Mouse (Mus musculus) lung, postnatal 10 days (tissue): Measurements from ENCODE around the gene Actr3b.
"Not testable (repeated sequence)": the region's sequence is repeated elsewhere in the genome, so short reads cannot be mapped to it uniquely, and the experiment has no call there.

Source experiments
- DNase-seq: peaks from one replicate; pipeline ENCODE4 v3.0.0; 2021

Actr3b gene

DNA sequence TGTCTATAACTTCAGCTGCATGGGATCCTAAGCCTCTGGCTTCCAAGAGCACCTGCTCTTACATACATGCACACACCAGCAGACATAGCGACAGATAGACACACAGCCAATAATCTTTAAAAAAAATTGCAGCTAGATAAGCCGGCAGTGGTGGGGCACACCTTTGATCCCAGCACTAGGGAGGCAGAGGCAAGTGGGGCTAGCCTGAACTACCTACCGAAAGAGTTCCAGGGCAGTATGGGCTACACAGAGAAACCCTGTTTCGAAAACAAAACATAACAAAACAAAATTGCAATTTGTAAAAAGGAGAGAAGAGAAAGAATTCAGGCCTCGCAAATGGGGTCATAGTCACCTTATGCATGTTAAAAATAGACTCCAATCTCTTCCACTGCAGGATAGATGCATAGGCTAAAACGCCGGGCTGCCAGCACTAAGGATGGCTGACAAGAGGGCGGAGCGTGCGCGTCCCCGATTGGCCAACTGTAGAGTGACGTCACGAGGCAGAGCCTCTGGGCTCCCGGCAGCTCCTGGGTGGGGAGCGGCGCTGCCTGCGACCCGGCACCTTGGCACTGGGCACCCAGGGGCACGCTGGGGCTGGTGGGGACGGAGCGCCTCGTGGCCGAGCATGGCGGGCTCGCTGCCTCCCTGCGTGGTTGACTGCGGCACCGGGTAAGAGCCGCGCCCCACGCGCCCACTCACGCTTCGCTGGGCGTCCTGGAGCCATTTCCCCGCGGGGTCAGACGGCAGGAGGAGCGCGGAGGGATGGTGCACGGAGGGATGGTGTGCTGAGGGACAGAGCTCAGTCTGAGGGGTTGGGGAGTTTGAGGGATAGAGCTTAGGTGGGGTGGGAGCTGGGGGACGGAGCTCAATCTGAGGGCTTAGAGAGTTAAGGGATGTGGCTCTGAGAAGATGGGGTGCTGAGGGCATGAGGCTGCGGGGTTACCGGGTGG is at the start of gene Actr3b:
Gene Actr3b, plus strand, starts transcription at position 538 of the 950 bp plus-strand sequence.
- peak; percentile 89 for DNase-seq

GRCm38 (mm10) chr5:25713001-25713706 is 46.6 kb upstream of the Actr3b start:
- DNase-seq = not testable (repeated sequence)

DNA sequence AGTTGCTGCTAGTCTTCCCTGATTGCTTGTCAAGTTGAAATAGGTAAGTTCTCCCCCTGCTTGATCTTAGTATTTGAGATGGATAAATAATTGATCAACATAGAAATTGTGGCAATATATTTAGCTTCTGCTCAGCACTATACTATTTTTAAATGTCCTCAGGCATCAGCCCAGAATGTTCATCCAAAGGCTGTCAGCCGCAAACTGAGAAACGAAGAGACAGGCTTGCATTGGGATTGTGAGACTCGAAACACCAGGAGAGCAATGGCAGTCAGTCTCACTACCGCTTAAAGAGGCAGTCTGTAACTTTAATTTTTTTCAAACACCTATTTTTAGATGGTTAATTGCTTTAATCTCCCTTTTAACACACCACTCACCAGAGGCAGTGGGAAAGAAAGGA is 40.4 kb upstream of the Actr3b start:
- no peak for DNase-seq

- no peak for DNase-seq
Measured at GRCm38 (mm10) chr5:25723016-25723415, 36.8 kb upstream of the Actr3b start.

- DNase-seq = no peak
Measured at GRCm38 (mm10) chr5:25724134-25724675, 35.6 kb upstream of the Actr3b start.

GRCm38 (mm10) chr5:25734318-25734717 is 25.5 kb upstream of the Actr3b start:
- DNase-seq = peak; percentile 52

DNA sequence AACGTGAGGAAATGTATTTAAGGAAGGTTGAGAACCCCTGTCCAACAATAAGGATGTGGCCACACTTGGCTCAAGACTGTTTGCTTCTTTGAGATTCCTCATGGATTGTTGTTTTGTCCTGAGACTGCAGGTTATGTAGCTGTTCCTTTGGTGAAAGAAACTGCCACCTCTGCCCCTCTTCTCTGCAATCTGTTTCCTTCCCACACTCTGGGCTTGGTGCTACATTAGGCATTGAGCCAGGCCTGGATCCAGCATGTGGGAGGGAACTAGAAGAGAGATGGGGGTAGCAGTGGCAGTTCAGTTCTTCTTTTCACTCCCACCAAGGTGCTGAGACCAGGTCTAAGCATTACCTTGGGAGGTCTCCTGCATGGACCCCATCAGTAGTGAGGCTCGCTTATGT is 23.9 kb upstream of the Actr3b start:
- no peak for DNase-seq

DNA sequence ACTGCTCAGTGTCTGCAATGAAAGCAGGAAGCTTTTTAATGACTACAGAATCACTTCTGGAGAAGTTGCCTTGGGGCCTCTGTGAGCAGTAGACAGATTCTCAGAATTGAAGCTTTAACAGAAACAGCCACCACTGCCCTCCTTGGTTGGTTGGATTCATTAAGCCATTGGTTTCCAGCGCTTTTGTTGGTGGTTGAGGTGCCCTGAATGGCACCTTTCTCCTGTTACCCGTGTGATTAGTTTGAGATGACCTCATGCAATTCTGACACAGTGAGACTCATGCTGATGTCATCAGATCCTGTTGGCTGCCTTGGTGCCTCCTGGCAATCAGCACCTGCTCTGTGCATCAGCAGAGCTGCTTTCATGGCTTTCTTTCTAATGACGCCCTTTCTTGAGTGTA is 21.3 kb upstream of the Actr3b start:
- no peak for DNase-seq

GRCm38 (mm10) chr5:25738902-25739301 is 20.9 kb upstream of the Actr3b start:
- not testable (repeated sequence) for DNase-seq

GRCm38 (mm10) chr5:25747904-25748303 is 11.9 kb upstream of the Actr3b start:
- DNase-seq = no peak

DNA sequence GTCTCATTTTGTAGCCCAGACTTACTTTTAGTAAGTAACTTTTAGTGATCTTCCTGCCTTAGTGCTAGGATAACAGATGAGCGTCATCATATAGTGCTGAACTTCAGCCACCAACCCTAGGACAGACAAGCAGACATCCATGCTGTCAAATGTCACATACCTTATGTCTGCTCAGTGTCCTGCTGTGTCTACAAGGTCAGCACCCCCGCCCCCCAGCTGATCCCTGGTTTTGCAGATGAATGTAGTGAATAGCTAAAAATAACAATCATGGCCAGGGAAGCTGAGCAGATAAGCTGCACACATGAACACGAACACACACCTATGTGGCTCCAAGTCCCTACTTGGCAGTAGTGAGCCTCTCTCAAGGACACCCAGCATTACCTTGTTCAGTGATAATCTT is 11.2 kb upstream of the Actr3b start:
- DNase-seq = no peak

- peak; percentile 8 for DNase-seq
Measured at GRCm38 (mm10) chr5:25751552-25751951, 8.2 kb upstream of the Actr3b start.

GRCm38 (mm10) chr5:25752862-25753261 is 6.9 kb upstream of the Actr3b start:
- DNase-seq = peak; percentile 28

DNA sequence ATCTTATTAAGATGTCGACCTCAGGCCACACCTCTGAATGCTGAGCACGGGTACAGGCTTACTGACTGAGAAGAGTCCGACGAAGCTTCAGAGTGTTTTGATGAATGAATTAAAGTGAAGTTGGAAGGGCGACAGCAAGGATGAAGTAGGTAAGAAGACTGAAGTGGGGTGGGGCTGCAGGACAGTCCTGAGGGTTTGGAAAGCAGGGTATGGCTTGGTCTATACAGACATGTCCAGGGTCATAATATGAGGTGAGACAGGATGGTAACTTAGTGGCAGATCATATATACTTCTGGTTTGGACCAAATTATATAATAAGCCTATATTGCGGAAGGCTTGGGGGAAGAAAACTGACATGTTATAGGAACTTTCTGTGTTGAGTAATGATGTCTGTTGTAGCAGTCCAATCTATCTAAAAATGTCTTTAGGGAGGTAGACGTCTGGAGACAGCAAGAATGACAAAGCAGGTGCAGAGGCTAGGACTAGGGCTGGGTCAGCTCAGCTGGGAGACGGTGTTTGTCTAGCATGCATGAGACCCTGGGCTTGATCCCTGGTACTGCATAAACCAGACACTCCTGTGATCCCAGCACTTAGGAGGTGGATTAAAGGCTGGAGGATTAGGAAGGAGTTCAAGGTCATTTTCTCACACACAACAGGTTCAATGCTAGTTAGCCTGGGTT is 6.1 kb upstream of the Actr3b start:
- DNase-seq = no peak

DNA sequence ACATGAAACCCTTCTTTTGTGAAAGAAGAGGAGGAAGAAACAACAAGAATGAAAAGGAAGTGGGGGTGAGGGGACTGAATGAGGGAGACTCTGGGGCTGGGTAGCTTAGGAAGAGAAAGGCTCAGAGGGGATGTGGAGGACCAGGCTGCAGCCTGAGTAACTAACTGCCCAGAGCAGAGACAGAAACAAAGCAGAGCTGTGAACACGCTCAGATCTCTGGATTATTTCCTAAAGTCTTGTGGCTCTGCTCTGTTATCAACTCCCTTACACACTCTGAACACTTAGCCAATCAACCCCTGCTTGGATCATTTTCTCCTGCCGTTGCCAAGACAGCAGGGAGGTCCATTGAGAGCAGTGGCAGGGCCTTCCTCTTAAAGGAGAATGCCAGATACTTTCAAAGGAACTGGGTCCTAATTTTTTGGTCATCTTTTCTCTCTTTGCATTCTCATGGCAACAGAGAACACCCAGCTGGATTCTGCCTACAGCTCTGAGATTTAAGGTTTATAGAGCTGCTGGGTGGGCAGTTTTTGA is 5.5 kb upstream of the Actr3b start:
- DNase-seq = peak; percentile 50

- DNase-seq = peak; percentile 10
Measured at GRCm38 (mm10) chr5:25760410-25760832, 624 bp downstream of the Actr3b start.

DNA sequence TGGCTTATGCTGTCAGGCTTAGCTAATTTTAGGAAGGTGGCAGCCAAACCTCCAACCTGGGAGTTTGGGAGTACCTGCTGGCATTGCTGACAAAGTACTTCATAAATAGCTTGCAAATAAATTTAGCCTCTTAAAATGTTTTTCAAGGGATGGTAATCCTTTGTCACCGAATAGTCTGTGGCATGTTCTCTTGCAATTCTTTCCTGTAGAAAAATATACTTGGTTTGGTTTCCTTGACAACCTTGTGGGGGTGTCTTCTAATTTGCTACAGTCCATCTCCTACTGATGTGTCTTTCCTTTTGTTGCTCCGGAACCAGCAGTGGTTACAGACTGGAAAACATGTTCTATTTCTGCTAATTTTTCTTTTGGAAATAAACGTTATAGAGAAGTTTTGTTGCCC is 1.1 kb downstream of the Actr3b start:
- DNase-seq = no peak

DNA sequence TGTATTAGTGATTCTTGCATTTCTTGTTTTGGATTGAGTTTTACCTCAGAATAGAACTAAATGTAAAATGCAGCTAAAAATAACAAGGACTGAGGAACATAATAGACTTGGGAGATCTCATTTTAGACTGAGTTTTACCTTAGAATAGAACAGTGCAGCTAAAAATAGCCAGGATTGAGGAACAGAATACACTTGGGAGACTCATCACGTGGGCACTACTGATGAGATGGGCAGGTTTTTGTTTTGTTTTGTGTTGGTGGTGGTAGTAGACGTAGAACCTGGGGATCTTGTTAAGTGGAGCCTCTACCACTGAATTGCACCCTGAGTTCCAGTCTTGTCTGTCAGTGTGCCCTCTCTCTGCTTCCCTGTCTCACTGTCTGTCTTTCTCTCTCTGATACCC is 2.1 kb downstream of the Actr3b start:
- DNase-seq = no peak

- DNase-seq = no peak
Measured at GRCm38 (mm10) chr5:25769006-25769405, 9.2 kb downstream of the Actr3b start.

DNA sequence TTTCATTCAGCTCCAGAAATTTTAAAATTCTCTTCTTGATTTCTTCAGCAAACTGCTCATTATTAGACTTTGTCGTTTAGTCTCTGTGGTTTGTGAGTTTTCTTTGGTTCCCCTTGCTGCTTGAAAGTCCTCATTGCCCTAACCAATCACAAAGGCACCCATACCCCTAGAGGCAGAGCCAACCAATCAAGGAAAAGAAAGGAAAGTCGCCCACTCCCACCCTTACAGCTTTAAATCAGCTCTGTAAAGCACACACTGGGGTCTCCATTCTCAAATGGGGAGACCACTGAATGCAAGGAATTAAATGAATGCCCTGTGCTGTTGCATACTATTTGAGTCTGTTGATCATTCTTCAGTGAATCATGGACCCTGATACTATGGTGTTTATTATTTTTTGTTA is 9.6 kb downstream of the Actr3b start:
- no peak for DNase-seq

- no peak for DNase-seq
Measured at GRCm38 (mm10) chr5:25772456-25772855, 12.7 kb downstream of the Actr3b start.

GRCm38 (mm10) chr5:25773921-25774790 is 14.4 kb downstream of the Actr3b start:
- DNase-seq = no peak
